Mouse (Mus musculus) central nervous system, embryonic 18 days (tissue): ENCODE results near the gene Dyrk4. TPM values are rescaled to one million over a fixed set of nuclear protein-coding genes. Genes with fewer than 3 reads are reported as not detected.

Source experiments
- polyA plus RNA-seq: library from polyadenylated mRNA; depleted of rRNA; stranded (reverse); fragments of >200 nt; gene quantifications from 2 replicates; pipeline ENCODE4 v1.2.3, GENCODE M21; 2012; rRNA removed

The Dyrk4 gene
- polyA plus RNA-seq, result 0.06 and 0.09 TPM in 2 replicates

DNA sequence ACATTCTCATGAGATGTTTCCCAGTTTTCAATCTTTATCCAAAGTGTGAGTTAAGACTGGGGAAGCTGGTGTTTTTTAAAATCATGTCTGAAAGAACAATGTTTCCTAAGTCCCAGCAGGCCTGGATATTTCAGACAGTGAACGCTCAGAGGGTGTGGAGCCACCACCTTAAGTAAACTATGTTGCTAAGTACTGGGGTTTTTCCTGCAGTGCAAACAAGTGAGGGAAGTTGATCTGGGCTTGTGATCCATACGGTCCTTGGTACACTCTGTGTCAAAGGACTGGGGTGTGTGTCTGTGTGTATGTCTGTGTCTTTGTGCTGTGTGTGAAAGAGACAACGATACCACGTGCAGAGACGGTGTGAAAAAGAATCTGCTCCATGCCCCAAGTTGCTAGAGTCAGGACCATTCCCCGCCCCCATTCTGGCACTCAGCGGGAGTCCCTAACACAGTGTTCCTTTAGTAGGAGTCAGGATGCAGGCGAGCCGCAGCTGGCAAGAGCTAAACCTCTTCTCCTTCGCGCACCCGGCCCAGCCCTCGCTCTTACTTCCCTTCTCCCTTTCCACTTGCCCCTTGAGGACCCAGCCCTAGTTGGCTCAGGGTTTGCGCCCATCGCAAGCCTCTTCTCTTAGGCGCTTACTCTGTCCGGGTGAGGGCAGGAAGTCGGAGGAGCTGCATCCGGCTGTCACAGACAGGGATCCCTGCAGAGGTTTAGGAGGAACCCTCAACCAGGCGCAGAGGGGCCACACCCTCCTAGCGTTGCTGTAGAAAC is at the start of gene Dyrk4:
Gene Dyrk4, minus strand, starts transcription at position 729 of the 771 bp plus-strand sequence.

DNA sequence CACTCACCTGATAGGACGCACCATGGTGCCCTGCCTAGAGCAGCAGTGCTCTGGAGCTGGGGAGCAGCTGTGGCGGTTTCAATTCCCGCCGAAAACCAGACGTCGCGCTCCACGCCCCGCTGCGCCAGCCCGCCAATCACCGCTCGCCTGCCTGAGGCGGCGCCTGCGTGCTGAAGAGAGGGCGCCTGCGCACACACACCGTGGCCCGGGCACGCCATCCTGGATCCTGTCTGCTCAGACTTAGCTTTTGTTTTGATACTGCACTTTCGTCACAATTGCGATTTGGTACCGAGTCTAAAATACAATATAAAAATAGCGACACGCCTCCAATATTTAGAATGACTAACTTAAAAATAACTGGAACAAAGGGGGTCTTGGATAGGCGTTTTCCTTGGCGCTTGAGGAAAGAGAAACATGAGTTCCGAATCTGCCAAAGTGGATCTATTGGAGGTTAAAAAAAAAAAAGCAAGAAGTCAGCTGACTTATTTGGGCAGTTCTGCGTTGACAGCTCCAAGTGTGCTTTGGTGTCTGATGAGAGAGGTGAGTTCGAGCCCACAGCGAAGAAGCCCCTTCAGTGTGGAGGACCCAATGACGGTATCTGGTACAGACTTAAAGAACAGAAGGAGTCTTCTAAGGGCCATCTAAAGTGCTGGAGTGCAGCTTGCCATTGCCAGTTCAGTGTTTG is 18.0 kb upstream of the Dyrk4 start, which contains the start of the genes Rad51ap1 and D6Wsu163e:
Gene Rad51ap1, minus strand, starts transcription at position 101 of the 685 bp plus-strand sequence.
Gene D6Wsu163e, plus strand, starts transcription at position 476 of the 685 bp plus-strand sequence.

DNA sequence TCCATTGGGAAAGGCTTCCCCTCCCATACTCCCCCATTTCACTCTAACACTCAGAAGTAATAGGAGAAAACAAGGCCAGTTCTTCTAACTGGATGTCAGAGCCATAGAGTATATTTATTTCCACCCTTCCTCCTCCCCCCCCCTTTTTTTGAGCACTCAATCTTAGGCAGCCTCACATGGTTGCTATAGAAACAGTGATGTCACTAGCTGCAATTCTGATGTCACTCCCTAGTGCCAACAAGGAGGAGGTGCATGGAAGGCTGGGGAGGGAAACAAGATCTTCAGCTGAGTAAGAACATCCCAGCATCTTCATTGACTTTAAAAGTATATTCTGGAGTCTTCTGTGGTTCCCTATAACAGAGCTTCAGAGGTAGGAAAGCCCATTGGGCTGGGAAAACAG is 68.8 kb downstream of the Dyrk4 start, which contains the start of gene Akap3:
Gene Akap3, plus strand, starts transcription at position 218 of the 400 bp plus-strand sequence.

DNA sequence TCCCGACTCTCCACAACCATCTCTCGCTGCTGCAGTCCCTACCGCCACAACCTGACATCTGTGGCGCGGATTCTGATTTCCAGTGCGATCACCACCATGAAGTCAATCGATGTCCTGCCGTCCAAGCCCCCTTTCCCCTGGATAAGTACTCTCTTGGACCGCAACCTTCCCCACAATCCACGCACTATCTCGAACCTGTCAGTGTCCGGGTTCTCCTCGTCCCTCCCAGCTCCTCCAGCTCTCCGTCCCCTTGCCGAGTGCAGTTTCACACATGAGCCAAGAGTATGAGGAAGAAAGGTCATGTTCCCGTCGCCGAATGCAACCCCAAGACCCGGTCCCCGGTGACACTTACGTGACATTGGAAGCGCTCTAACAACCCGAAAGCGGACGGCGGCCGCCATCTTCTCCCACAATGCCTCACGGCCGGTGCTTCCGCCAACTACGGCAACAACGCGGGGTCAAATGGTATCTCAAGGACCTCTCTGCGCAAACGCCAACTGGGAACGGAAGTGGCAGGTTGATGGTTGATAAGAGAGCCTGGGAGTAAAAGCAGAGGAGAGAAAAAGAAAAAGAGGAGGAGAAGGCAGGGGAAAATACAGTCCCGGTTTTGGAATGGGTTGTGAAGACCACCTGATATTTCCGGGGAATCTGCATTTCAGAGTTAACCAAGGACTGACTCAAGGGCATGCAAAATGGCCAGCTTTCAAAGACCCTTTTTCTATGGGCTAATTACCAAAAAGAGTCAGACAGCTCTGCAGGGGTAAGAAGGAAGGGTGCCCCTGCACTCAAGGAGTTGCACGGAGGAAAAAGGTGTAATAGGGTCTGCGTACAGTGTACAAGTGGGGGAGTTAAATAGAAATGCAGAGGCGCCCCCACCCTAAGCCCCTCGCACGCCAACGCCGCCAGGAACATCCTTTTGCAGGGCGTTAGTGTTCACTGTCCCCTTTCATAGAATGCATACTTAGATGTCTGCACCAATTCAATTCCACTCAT is 72.6 kb downstream of the Dyrk4 start, which contains the start of gene Ndufa9:
Gene Ndufa9, minus strand, starts transcription at position 425 of the 993 bp plus-strand sequence.

Other genes with a start within 250 kb of the Dyrk4 start
- gene Kcna6, start 181.2 kb downstream of the Dyrk4 start, polyA plus RNA-seq, result 22.2 and 22.7 TPM in 2 replicates
- gene Ndufa9, start 72.7 kb downstream of the Dyrk4 start, polyA plus RNA-seq, result 110 and 115 TPM in 2 replicates
- gene Akap3, start 68.7 kb downstream of the Dyrk4 start, polyA plus RNA-seq, result 0.09 and 0.17 TPM in 2 replicates
- gene Rad51ap1, start 17.7 kb upstream of the Dyrk4 start, polyA plus RNA-seq, result 14.3 and 16.1 TPM in 2 replicates
- 27.7 and 30.9 TPM in 2 replicates for gene D6Wsu163e, start 18.1 kb upstream of the Dyrk4 start, polyA plus RNA-seq
- gene Fgf6, start 93.7 kb upstream of the Dyrk4 start, polyA plus RNA-seq, result 0.09 TPM in 1 of 2 replicates, not detected in the other
- gene Fgf23, start 151.1 kb upstream of the Dyrk4 start, polyA plus RNA-seq, result 0.51 TPM in 2 replicates
- 11.7 and 13.0 TPM in 2 replicates for gene Tigar, start 187.7 kb upstream of the Dyrk4 start, polyA plus RNA-seq
- gene Ccnd2, start 230.4 kb upstream of the Dyrk4 start, polyA plus RNA-seq, result 60.2 and 68.4 TPM in 2 replicates